Mouse (Mus musculus): ENCODE data around the gene Wdr86. TPM values are rescaled to one million over a fixed set of nuclear protein-coding genes. Genes with fewer than 3 reads are reported as not detected.
A peak's percentile ranks its signal among the peaks of the same experiment; 100 is the strongest.

Wdr86 gene
- polyA plus RNA-seq, 1 experiment: 1.1 TPM

DNA sequence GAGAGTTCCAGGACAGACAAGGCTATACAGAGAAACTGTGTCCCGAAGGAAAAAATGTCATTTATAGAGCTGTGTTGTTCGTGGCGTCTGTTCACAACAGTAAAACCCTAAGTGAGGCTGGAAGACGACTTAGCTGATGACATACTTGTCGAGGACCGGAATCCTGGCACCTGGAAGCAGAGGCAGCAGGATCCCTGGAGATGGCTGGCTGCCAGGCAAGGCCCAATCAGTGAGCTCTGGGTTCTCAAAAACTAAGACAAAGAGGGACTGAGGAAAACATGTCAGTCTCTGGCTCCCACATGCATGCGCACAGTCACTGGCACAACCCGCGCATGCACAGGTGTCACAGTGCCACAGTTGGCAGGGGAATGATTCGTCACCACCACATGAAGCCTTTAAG, 7.1 kb upstream of the Wdr86 start:
- Histone ChIP-seq H3K27ac (ENCODE audit: insufficient read depth, low read length) (no peak overlapping the region), H3K4me3 (ENCODE audit: insufficient read depth, low read length) (no peak overlapping the region), H3K4me1 (ENCODE audit: control insufficient read depth, insufficient read depth, low read length) (no peaks in the 10 kb centered on the region)
- TF ChIP-seq CTCF (IDR thresholded peaks at IDR 0.05; ENCODE audit: extremely low read depth, insufficient read depth, low read length) (no peak), POLR2A (IDR thresholded peaks at IDR 0.05; ENCODE audit: extremely low read depth, insufficient read depth, low read length) (no peak)

- no peak for TF ChIP-seq CTCF (IDR thresholded peaks at IDR 0.05; ENCODE audit: extremely low read depth, insufficient read depth, low read length)
- no peak for TF ChIP-seq POLR2A (IDR thresholded peaks at IDR 0.05; ENCODE audit: extremely low read depth, insufficient read depth, low read length)
- H3K4me3 ChIP-seq (ENCODE audit: insufficient read depth, low read length): no peak overlapping the region
- no peaks in the 10 kb centered on the region for H3K4me1 ChIP-seq (ENCODE audit: control insufficient read depth, insufficient read depth, low read length)
- H3K27ac ChIP-seq (ENCODE audit: insufficient read depth, low read length): no peak overlapping the region
Observed at GRCm38 (mm10) chr5:24733771-24734426, 3.4 kb upstream of the Wdr86 start.

DNA sequence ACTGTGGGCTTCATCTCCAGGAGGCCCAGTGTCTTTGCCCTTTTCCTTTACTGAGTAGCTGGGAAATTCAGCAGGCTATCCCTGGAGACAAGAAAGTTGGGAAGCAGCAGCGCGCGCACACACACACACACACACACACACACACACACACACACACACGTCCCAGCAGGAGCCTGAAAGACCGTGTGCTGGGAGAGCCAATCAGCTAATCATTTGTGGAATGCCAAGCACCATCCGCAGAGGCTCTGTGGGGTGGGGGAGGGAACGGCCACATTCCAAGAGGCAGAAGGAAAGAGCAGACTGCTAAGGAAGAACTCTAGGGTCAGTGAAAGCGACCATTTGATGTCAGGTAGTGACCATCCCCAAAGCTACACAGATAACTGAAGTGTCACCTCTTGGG, 2.6 kb upstream of the Wdr86 start:
- Histone ChIP-seq H3K4me1 (ENCODE audit: control insufficient read depth, insufficient read depth, low read length) (no peaks in the 10 kb centered on the region), H3K4me3 (ENCODE audit: insufficient read depth, low read length) (no peak overlapping the region), H3K27ac (ENCODE audit: insufficient read depth, low read length) (no peak overlapping the region)
- no peak for TF ChIP-seq POLR2A (IDR thresholded peaks at IDR 0.05; ENCODE audit: extremely low read depth, insufficient read depth, low read length)
- no peak for TF ChIP-seq CTCF (IDR thresholded peaks at IDR 0.05; ENCODE audit: extremely low read depth, insufficient read depth, low read length)

DNA sequence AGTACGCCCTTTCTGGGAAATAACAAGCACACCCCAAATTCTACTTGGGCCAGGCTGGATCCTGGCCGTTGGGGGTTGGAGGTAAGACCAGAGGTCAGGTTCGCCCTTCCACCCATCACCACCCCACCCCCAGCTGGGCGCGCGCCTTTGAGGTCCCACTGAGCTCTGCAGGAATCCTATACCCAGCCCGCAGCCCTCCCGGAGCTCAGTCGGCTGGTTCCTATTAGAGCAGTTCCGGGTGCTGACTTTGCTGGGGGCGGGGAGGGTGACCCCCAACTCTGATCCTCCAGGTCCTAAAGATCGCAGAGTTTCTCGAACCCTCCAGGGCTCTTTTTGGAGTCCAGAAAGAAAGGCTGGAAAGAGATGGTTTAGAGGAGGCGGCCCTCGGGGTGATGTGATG, 459 bp upstream of the Wdr86 start:
- H3K4me3 ChIP-seq (ENCODE audit: insufficient read depth, low read length): no peak overlapping the region; the same call in 1 of the 2 replicates
- no peak overlapping the region for H3K27ac ChIP-seq (ENCODE audit: insufficient read depth, low read length)
- TF ChIP-seq POLR2A (IDR thresholded peaks at IDR 0.05; ENCODE audit: extremely low read depth, insufficient read depth, low read length) (no peak), CTCF (IDR thresholded peaks at IDR 0.05; ENCODE audit: extremely low read depth, insufficient read depth, low read length) (no peak)

DNA sequence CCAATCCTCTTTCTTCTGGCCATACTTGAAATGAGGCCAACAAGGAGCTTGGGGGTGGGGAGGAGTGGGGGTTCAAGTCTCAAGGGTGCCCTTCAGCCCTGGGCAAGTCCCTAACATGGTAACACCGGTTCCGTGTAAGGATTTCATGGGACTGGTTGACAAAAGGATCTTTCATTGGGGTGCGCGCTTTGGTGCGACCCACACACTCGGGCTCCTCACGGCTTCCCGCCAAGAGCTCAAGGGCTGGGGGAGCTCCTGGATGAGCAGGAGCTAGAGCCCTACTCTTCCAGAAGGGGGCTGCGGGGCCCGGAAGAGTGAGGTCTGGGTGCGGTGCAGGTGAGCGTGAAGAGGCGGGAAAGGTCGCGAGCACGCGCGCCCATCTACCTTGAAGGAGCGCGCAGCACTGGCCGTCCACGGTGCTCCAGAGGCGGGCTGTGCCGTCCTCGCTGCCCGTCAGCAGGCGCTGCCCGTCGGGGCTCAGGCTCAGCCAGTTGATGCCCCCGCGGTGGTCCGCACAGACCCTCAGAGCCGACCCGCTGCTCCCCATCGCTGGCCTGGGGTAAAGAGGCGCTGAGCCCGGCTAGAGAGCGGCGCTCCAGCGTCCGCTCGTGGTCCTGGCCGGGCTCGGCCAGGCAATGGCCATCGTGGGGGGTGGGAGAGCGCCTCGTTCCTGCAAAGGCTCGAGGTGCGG, 585 bp downstream of the Wdr86 start:
- no peak overlapping the region for H3K27ac ChIP-seq (ENCODE audit: insufficient read depth, low read length)
- no peaks in the 10 kb centered on the region for H3K4me1 ChIP-seq (ENCODE audit: control insufficient read depth, insufficient read depth, low read length)
- H3K4me3 ChIP-seq (ENCODE audit: insufficient read depth, low read length): peak overlapping the region; percentile 10; the same call in 1 of the 2 replicates
- TF ChIP-seq CTCF (IDR thresholded peaks at IDR 0.05; ENCODE audit: extremely low read depth, insufficient read depth, low read length) (no peak), POLR2A (IDR thresholded peaks at IDR 0.05; ENCODE audit: extremely low read depth, insufficient read depth, low read length) (no peak)

More for the DNA sequence above, 459 bp upstream of the Wdr86 start:
- H3K4me1 ChIP-seq (ENCODE audit: control insufficient read depth, insufficient read depth, low read length): no peaks in the 10 kb centered on the region

GRCm38 (mm10) chr5:24726901-24727836, 3.4 kb downstream of the Wdr86 start:
- Histone ChIP-seq H3K27ac (ENCODE audit: insufficient read depth, low read length) (no peak overlapping the region), H3K4me1 (ENCODE audit: control insufficient read depth, insufficient read depth, low read length) (no peaks in the 10 kb centered on the region), H3K4me3 (ENCODE audit: insufficient read depth, low read length) (no peak overlapping the region)
- TF ChIP-seq POLR2A (IDR thresholded peaks at IDR 0.05; ENCODE audit: extremely low read depth, insufficient read depth, low read length): no peak
- TF ChIP-seq CTCF (IDR thresholded peaks at IDR 0.05; ENCODE audit: extremely low read depth, insufficient read depth, low read length): no peak

GRCm38 (mm10) chr5:24725897-24726296, 4.6 kb downstream of the Wdr86 start:
- TF ChIP-seq POLR2A (IDR thresholded peaks at IDR 0.05; ENCODE audit: extremely low read depth, insufficient read depth, low read length) (no peak), CTCF (IDR thresholded peaks at IDR 0.05; ENCODE audit: extremely low read depth, insufficient read depth, low read length) (no peak)
- Histone ChIP-seq H3K27ac (ENCODE audit: insufficient read depth, low read length) (no peak overlapping the region), H3K4me3 (ENCODE audit: insufficient read depth, low read length) (no peak overlapping the region), H3K4me1 (ENCODE audit: control insufficient read depth, insufficient read depth, low read length) (no peaks in the 10 kb centered on the region)

GRCm38 (mm10) chr5:24724805-24725204, 5.7 kb downstream of the Wdr86 start:
- no peak for TF ChIP-seq POLR2A (IDR thresholded peaks at IDR 0.05; ENCODE audit: extremely low read depth, insufficient read depth, low read length)
- TF ChIP-seq CTCF (IDR thresholded peaks at IDR 0.05; ENCODE audit: extremely low read depth, insufficient read depth, low read length): no peak
- H3K4me3 ChIP-seq (ENCODE audit: insufficient read depth, low read length): no peak overlapping the region
- no peaks in the 10 kb centered on the region for H3K4me1 ChIP-seq (ENCODE audit: control insufficient read depth, insufficient read depth, low read length)
- no peak overlapping the region for H3K27ac ChIP-seq (ENCODE audit: insufficient read depth, low read length)

DNA sequence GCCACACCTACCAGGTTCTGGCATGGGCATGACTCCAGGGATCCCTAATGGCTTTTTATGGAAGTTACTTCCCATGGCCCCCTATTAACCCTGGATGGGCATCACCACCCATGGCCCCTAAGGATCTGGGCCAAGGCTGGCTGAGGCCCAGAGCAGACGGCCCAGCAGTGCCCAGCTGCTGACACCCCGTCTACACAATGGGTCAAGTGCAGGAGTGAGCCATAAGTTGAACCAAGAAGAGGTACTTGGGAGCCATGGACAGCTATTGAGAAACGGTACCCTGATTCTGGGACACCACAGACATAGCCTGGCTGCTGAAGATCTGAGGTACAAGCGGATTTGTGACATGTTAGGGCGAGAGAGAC, 6.3 kb downstream of the Wdr86 start:
- no peak for TF ChIP-seq CTCF (IDR thresholded peaks at IDR 0.05; ENCODE audit: extremely low read depth, insufficient read depth, low read length)
- no peak for TF ChIP-seq POLR2A (IDR thresholded peaks at IDR 0.05; ENCODE audit: extremely low read depth, insufficient read depth, low read length)
- Histone ChIP-seq H3K27ac (ENCODE audit: insufficient read depth, low read length) (no peak overlapping the region), H3K4me3 (ENCODE audit: insufficient read depth, low read length) (no peak overlapping the region), H3K4me1 (ENCODE audit: control insufficient read depth, insufficient read depth, low read length) (no peaks in the 10 kb centered on the region)

All from cortical plate, adult 2 months (tissue).